ENCODE assay signal across 22 mouse cellular contexts in genomic region chr12:5114631-5115030, GRCm38 (mm10).
DNase-seq lines count a peak whose midpoint lies in the region; ATAC-seq lines count a peak whose summit lies in the region.
"Had no signal": no experiment of that assay in that cellular context is flagged by ENCODE, and none has a peak within 500 bp of the region (broad histone marks: within the 10 kb centered on the region; RNA-seq: fewer than 3 reads in every experiment).

No protein-coding gene starts in this region.

- ATAC-seq in frontal cortex, adult (ENCODE audit: low TSS enrichment), result peak; percentile 58
- ATAC-seq: activated CD4-positive, CD25-positive, alpha-beta regulatory T cell, adult 4 months; CD4-positive, CD25-positive, alpha-beta regulatory T cell, adult 4 months; Patski had no signal

- DNase-seq in frontal cortex, postnatal 25 days (ENCODE audit: low spot score in 2 of 2), result no peak
- peak; percentile 62 for DNase-seq in brain, adult 2 months (ENCODE audit: low read depth, low spot score)
- DNase-seq in telencephalon, adult 2 months (ENCODE audit: low read depth, low spot score), result peak; percentile 55
- DNase-seq in T-cell, adult 2 months (ENCODE audit: low spot score), result no peak
- no peak for DNase-seq in adrenal gland, postnatal 4 days (ENCODE audit: low spot score in 2 of 2)
- DNase-seq: adrenal gland, adult 2 months; adrenal gland, adult 8-10 months; adrenal gland, postnatal 10 days; adrenal gland, postnatal 14 days; adrenal gland, postnatal 25 days; adrenal gland, postnatal 36 days; B cell, adult 2 months; cerebellum, adult 11 months; cerebellum, adult 11-12 months; cerebellum, adult 18-20 months; cerebellum, adult 2 months; cerebellum, adult 8-10 months; cerebellum, adult 9-10 months had no signal

Comparison
In these comparisons a context has a peak if more than half of its experiments do, and no peak if none do; other contexts are left out.
1. DNase-seq: peak in brain, adult 2 months (single experiment) and telencephalon, adult 2 months (single experiment); none in frontal cortex, postnatal 25 days (0 of 2), T-cell, adult 2 months (single experiment) and adrenal gland, postnatal 4 days (0 of 2).